ENCODE assay signal across 9 mouse cellular contexts in genomic region chr2:60747590-60747989, GRCm38 (mm10). TPM values are rescaled to one million over a fixed set of nuclear protein-coding genes. Genes with fewer than 3 reads are reported as not detected.
DNase-seq lines count a peak whose midpoint lies in the region; ATAC-seq lines count a peak whose summit lies in the region.
"Had no signal": no experiment of that assay in that cellular context is flagged by ENCODE, and none has a peak within 500 bp of the region (broad histone marks: within the 10 kb centered on the region; RNA-seq: fewer than 3 reads in every experiment).

No protein-coding gene starts in this region.

- H3K4me1 ChIP-seq in heart, embryonic 10.5 days = peaks cover 15% of the 10 kb centered on the region
- H3K4me1 ChIP-seq in limb, embryonic 15.5 days = 0 out of 2 replicates have a peak, but pooled peaks cover 2% of the 10 kb centered on the region
- no peaks in the 10 kb centered on the region for H3K4me1 ChIP-seq in forebrain, embryonic 13.5 days
- H3K4me1 ChIP-seq: megakaryocyte, embryonic 14.5 days had no signal

- DNase-seq in adrenal gland, adult (ENCODE audit: inconsistent age in 2 of 2, low spot score in 1 of 2) = peak; percentile 16 to 50
- no peak for DNase-seq in adrenal gland, postnatal 25 days
- peak; percentile 27 for DNase-seq in MN1 (ENCODE audit: low spot score)
- peak; percentile 85 for DNase-seq in heart, embryonic 10.5 days (ENCODE audit: low spot score)
- DNase-seq in left cerebral cortex, adult 11 months (ENCODE audit: low spot score) = no peak

- no peak overlapping the region for H3K4me3 ChIP-seq in heart, embryonic 10.5 days
- H3K4me3 ChIP-seq in limb, embryonic 15.5 days = no peak overlapping the region
- H3K4me3 ChIP-seq in forebrain, embryonic 13.5 days = no peak overlapping the region
- H3K4me3 ChIP-seq: megakaryocyte, embryonic 14.5 days had no signal

- no peaks in the 10 kb centered on the region for H3K9me3 ChIP-seq in heart, embryonic 10.5 days
- no peaks in the 10 kb centered on the region for H3K9me3 ChIP-seq in limb, embryonic 15.5 days
- H3K9me3 ChIP-seq in forebrain, embryonic 13.5 days (replicated peaks) = no peaks in the 10 kb centered on the region
- H3K9me3 ChIP-seq: megakaryocyte, embryonic 14.5 days had no signal

- no peaks in the 10 kb centered on the region for H3K27me3 ChIP-seq in heart, embryonic 10.5 days (ENCODE audit: insufficient read depth, poor library complexity, severe bottlenecking)
- no peaks in the 10 kb centered on the region for H3K27me3 ChIP-seq in limb, embryonic 15.5 days
- 0 out of 2 replicates have a peak, but pooled peaks cover 2% of the 10 kb centered on the region for H3K27me3 ChIP-seq in forebrain, embryonic 13.5 days

- ATAC-seq in limb, embryonic 15.5 days (ENCODE audit: insufficient number of reproducible peaks, low FRiP score, low TSS enrichment, low read depth) = 0 out of 2 replicates have a peak, but pooled peaks have one; percentile 14
- ATAC-seq in forebrain, embryonic 13.5 days = no peak
- ATAC-seq in granulocyte monocyte progenitor cell, adult 5-6 weeks (replicated peaks; ENCODE audit: poor library complexity, severe bottlenecking) = no peak

- peaks cover 12% of the 10 kb centered on the region for H3K36me3 ChIP-seq in heart, embryonic 10.5 days
- H3K36me3 ChIP-seq in limb, embryonic 15.5 days = peaks cover 12% of the 10 kb centered on the region
- no peaks in the 10 kb centered on the region for H3K36me3 ChIP-seq in forebrain, embryonic 13.5 days (ENCODE audit: poor library complexity, severe bottlenecking)

- peak overlapping the region; percentile 74; the same call in 1 of the 2 replicates for H3K27ac ChIP-seq in heart, embryonic 10.5 days
- H3K27ac ChIP-seq in limb, embryonic 15.5 days = no peak overlapping the region
- no peak overlapping the region for H3K27ac ChIP-seq in forebrain, embryonic 13.5 days

- WGBS in heart, embryonic 10.5 days = 28% methylated on average over 3 of the region's 3 CpGs
- WGBS in limb, embryonic 15.5 days = 46% methylated on average over 3 of the region's 3 CpGs
- WGBS in forebrain, embryonic 13.5 days = 85% methylated on average over 3 of the region's 3 CpGs

- H3K9ac ChIP-seq in limb, embryonic 15.5 days = no peak overlapping the region
- H3K9ac ChIP-seq in forebrain, embryonic 13.5 days = no peak overlapping the region

- no peak overlapping the region for H3K4me2 ChIP-seq in limb, embryonic 15.5 days
- no peak overlapping the region for H3K4me2 ChIP-seq in forebrain, embryonic 13.5 days

RNA-seq across cellular contexts. Expression of gene Itgb6, which starts 25.1 kb away (rescaled TPM):
- not detected in 2 replicates for total RNA-seq in adrenal gland, postnatal 25 days (2021)
- polyA plus RNA-seq in heart, embryonic 10.5 days (2016; fragmentation: Nextera tagmentation; extraction: Ambion mirVana) = 0.34 and 0.46 TPM in 2 replicates
- polyA plus RNA-seq in limb, embryonic 15.5 days (2015; fragmentation: Nextera tagmentation; extraction: Ambion mirVana) = 3.7 and 4.5 TPM in 2 replicates
- polyA plus RNA-seq in forebrain, embryonic 13.5 days (2015; fragmentation: Nextera tagmentation; extraction: Ambion mirVana) = not detected in 2 replicates
- total RNA-seq in granulocyte monocyte progenitor cell, adult 5-6 weeks (2014; fragmentation: Nextera tagmentation) = 0.53 TPM in 1 of 2 replicates, not detected in the other
- total RNA-seq in granulocyte monocyte progenitor cell, adult 5-6 weeks (2017) = not detected in 2 replicates

Comparison
In these comparisons a context has a peak if more than half of its experiments do, and no peak if none do; other contexts are left out.
1. DNase-seq: peak in adrenal gland, adult (2 of 2), MN1 (single experiment) and heart, embryonic 10.5 days (single experiment); none in adrenal gland, postnatal 25 days (single experiment) and left cerebral cortex, adult 11 months (single experiment).